24 mouse cellular contexts compared by ENCODE assay signal in the genomic region with DNA sequence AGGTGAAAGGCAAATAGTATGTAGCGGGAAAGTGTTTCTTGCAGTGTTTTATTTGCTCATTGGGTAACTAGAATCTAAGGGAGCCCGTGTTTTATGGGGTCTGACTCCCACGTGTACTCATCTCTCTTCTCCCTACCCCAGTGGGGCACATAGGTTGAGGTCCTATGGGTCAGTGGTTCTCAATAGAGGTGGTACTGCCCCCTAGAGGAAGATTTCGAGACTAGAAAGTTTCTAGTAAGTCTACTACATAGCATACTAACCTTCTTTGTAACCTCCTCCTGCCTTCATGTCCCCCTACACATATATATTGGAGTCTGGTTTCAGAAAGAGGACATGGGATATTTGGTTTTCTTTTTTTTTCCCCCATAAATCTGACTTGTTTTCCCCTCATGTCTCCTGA. TPM values are rescaled to one million over a fixed set of nuclear protein-coding genes. Genes with fewer than 3 reads are reported as not detected.
DNase-seq lines count a peak whose midpoint lies in the region; ATAC-seq and TF ChIP-seq lines count a peak whose summit lies in the region.
"Had no signal": no experiment of that assay in that cellular context is flagged by ENCODE, and none has a peak within 500 bp of the region (broad histone marks: within the 10 kb centered on the region; RNA-seq: fewer than 3 reads in every experiment).

No protein-coding gene starts in this region.

- no peak for ATAC-seq in hindbrain, postnatal 0 days
- ATAC-seq: forebrain, embryonic 16.5 days; Patski had no signal

- no peak overlapping the region for H3K4me3 ChIP-seq in thymus, adult 2 months (ENCODE audit: control insufficient read depth, insufficient read depth, low read length)
- H3K4me3 ChIP-seq in layer of hippocampus, adult 2 months, result no peak overlapping the region
- no peak overlapping the region for H3K4me3 ChIP-seq in hindbrain, postnatal 0 days (ENCODE audit: low read length)
- H3K4me3 ChIP-seq: embryonic facial prominence, embryonic 13.5 days; forebrain, embryonic 12.5 days; heart, embryonic 12.5 days; hindbrain, embryonic 10.5 days; hindbrain, embryonic 15.5 days had no signal

- DNase-seq in 416B (ENCODE audit: low read depth) (peak; percentile 34), A20 (ENCODE audit: low read depth, low spot score) (peak; percentile 59), ES-CJ7 (ENCODE audit: low read depth, low spot score) (peak; percentile 66)
- DNase-seq in induced T-regulatory cell, adult 2 months (ENCODE audit: low read depth), result peak; percentile 18
- DNase-seq in thymus, adult 2 months, result no peak
- no peak for DNase-seq in layer of hippocampus, adult 2 months (ENCODE audit: low spot score in 2 of 2)
- DNase-seq in hindbrain, postnatal 0 days (ENCODE audit: low spot score), result no peak
- DNase-seq: adrenal gland, postnatal 10 days; cerebellum, adult 11-12 months; cerebellum, adult 9-10 months; cerebellum, postnatal 25 days; gastrocnemius, postnatal 10 days; heart, adult 18-20 months; kidney, adult 2 months had no signal

- WGBS in thymus, adult 2 months, result 88% methylated on average over 4 of the region's 4 CpGs
- WGBS in hindbrain, postnatal 0 days, result 82% methylated on average over 4 of the region's 4 CpGs

- H3K9ac ChIP-seq in hindbrain, postnatal 0 days (replicated peaks; ENCODE audit: low read length), result no peak overlapping the region
- H3K9ac ChIP-seq: embryonic facial prominence, embryonic 13.5 days; forebrain, embryonic 12.5 days; heart, embryonic 12.5 days; hindbrain, embryonic 15.5 days had no signal

- H3K9me3 ChIP-seq in hindbrain, postnatal 0 days (ENCODE audit: low read length), result no peaks in the 10 kb centered on the region
- H3K9me3 ChIP-seq: embryonic facial prominence, embryonic 13.5 days; forebrain, embryonic 12.5 days; heart, embryonic 12.5 days; hindbrain, embryonic 10.5 days; hindbrain, embryonic 15.5 days had no signal

- H3K4me2 ChIP-seq in hindbrain, postnatal 0 days (ENCODE audit: low read depth, low read length), result no peak overlapping the region
- H3K4me2 ChIP-seq: embryonic facial prominence, embryonic 13.5 days; forebrain, embryonic 12.5 days; heart, embryonic 12.5 days; hindbrain, embryonic 15.5 days had no signal

- TF ChIP-seq CTCF in thymus, adult 2 months (IDR thresholded peaks at IDR 0.05; ENCODE audit: borderline replicate concordance, control insufficient read depth, extremely low read depth, insufficient read depth, low read length, poor library complexity), result no peak
- TF ChIP-seq CTCF in layer of hippocampus, adult 2 months (conservative IDR thresholded peaks at IDR 0.05), result no peak; the same call in 1 of the 2 replicates
- no peak for TF ChIP-seq CTCF in hindbrain, postnatal 0 days (IDR thresholded peaks at IDR 0.05; ENCODE audit: low read depth)

- no peak overlapping the region for H3K27ac ChIP-seq in thymus, adult 2 months (ENCODE audit: control insufficient read depth, insufficient read depth, low read length)
- no peak overlapping the region for H3K27ac ChIP-seq in layer of hippocampus, adult 2 months
- H3K27ac ChIP-seq in hindbrain, postnatal 0 days, result no peak overlapping the region
- H3K27ac ChIP-seq: embryonic facial prominence, embryonic 13.5 days; forebrain, embryonic 12.5 days; hindbrain, embryonic 10.5 days; hindbrain, embryonic 15.5 days had no signal

- no peaks in the 10 kb centered on the region for H3K36me3 ChIP-seq in thymus, adult 2 months (ENCODE audit: control insufficient read depth, insufficient read depth, low read length)
- H3K36me3 ChIP-seq in hindbrain, postnatal 0 days (ENCODE audit: insufficient read depth, low read length), result no peaks in the 10 kb centered on the region
- H3K36me3 ChIP-seq: embryonic facial prominence, embryonic 13.5 days; forebrain, embryonic 12.5 days; heart, embryonic 12.5 days; hindbrain, embryonic 10.5 days; hindbrain, embryonic 15.5 days had no signal

- no peaks in the 10 kb centered on the region for H3K27me3 ChIP-seq in thymus, adult 2 months (ENCODE audit: control insufficient read depth, insufficient read depth, low read length)
- H3K27me3 ChIP-seq in hindbrain, postnatal 0 days (ENCODE audit: insufficient read depth, low read length), result no peaks in the 10 kb centered on the region
- H3K27me3 ChIP-seq: embryonic facial prominence, embryonic 13.5 days; forebrain, embryonic 12.5 days; heart, embryonic 12.5 days; hindbrain, embryonic 15.5 days; Patski had no signal

- no peaks in the 10 kb centered on the region for H3K4me1 ChIP-seq in thymus, adult 2 months (replicated peaks; ENCODE audit: control insufficient read depth, insufficient read depth, low read length)
- no peaks in the 10 kb centered on the region for H3K4me1 ChIP-seq in hindbrain, postnatal 0 days (ENCODE audit: insufficient read depth, low read length)
- H3K4me1 ChIP-seq: embryonic facial prominence, embryonic 13.5 days; forebrain, embryonic 12.5 days; heart, embryonic 12.5 days; hindbrain, embryonic 10.5 days; hindbrain, embryonic 15.5 days had no signal

- no peak for TF ChIP-seq POLR2A in thymus, adult 2 months (IDR thresholded peaks at IDR 0.05; ENCODE audit: control insufficient read depth, extremely low read depth, insufficient read depth, low read length, poor library complexity)

RNA-seq across cellular contexts. Expression of a gene that starts 9.3 kb away (rescaled TPM):
- polyA plus RNA-seq in thymus, adult 2 months (2012; rRNA removed), result 0.26 and 0.46 TPM in 2 replicates
- total RNA-seq in layer of hippocampus, adult 2 months (2021), result under 1 TPM; 0.92 to 0.98 TPM
- total RNA-seq in hindbrain, postnatal 0 days (2014; rRNA removed), result 1.0 TPM in 1 of 2 replicates, not detected in the other
- 0.23 and 0.28 TPM in 2 replicates for polyA plus RNA-seq in hindbrain, postnatal 0 days (2015; fragmentation: Nextera tagmentation; extraction: Ambion mirVana)
- total RNA-seq: heart, adult 18-20 months; heart, postnatal 25 days had no signal
- polyA plus RNA-seq: C2C12; embryonic facial prominence, embryonic 13.5 days; forebrain, embryonic 12.5 days; forebrain, embryonic 16.5 days; heart, embryonic 12.5 days; heart, embryonic 16.5 days; hindbrain, embryonic 10.5 days; hindbrain, embryonic 15.5 days; Patski had no signal

Comparison
In these comparisons a context has a peak if more than half of its experiments do, and no peak if none do; other contexts are left out.
1. DNase-seq: peak in 416B (single experiment), A20 (single experiment), ES-CJ7 (single experiment) and induced T-regulatory cell, adult 2 months (single experiment); none in thymus, adult 2 months (single experiment), layer of hippocampus, adult 2 months (0 of 2) and hindbrain, postnatal 0 days (single experiment).